In genomic region chr5:136353114-136353513, GRCm38 (mm10) we compare ENCODE assay signal across 15 mouse cellular contexts.
DNase-seq lines count a peak whose midpoint lies in the region; ATAC-seq lines count a peak whose summit lies in the region.
"Had no signal": no experiment of that assay in that cellular context is flagged by ENCODE, and none has a peak within 500 bp of the region (broad histone marks: within the 10 kb centered on the region; RNA-seq: fewer than 3 reads in every experiment).

No protein-coding gene starts in this region.

- no peak for ATAC-seq in kidney, embryonic 15.5 days (replicated peaks; ENCODE audit: low FRiP score)
- no peak for ATAC-seq in granulocyte monocyte progenitor cell, adult 5-6 weeks (replicated peaks; ENCODE audit: poor library complexity, severe bottlenecking)
- ATAC-seq: intestine, postnatal 0 days had no signal

- DNase-seq in kidney, adult 11 months, result no peak
- peak; percentile 85 for DNase-seq in brain, adult 2 months (ENCODE audit: low read depth, low spot score)
- peak; percentile 72 for DNase-seq in cerebellum, adult 9-10 months
- peak; percentile 48 for DNase-seq in mesoderm, embryonic 11.5 days (ENCODE audit: low read depth, low spot score)
- no peak for DNase-seq in right cerebral cortex, postnatal 4 days
- no peak for DNase-seq in gastrocnemius, adult 18-20 months (ENCODE audit: low spot score)
- DNase-seq: adrenal gland, adult 2 months; heart, adult 11 months; heart, postnatal 10 days; liver, embryonic 13.5 days; lung, postnatal 4 days had no signal

- peaks cover 54% of the 10 kb centered on the region for H3K36me3 ChIP-seq in kidney, embryonic 15.5 days

- no peak overlapping the region for H3K4me3 ChIP-seq in kidney, embryonic 15.5 days (replicated peaks)
- H3K4me3 ChIP-seq: layer of hippocampus, adult 2 months; liver, embryonic 13.5 days had no signal

- H3K4me2 ChIP-seq in kidney, embryonic 15.5 days, result no peak overlapping the region
- H3K4me2 ChIP-seq: liver, embryonic 13.5 days had no signal

- H3K9ac ChIP-seq in kidney, embryonic 15.5 days, result no peak overlapping the region
- H3K9ac ChIP-seq: liver, embryonic 13.5 days had no signal

- peaks cover 13% of the 10 kb centered on the region for H3K4me1 ChIP-seq in kidney, embryonic 15.5 days
- H3K4me1 ChIP-seq: liver, embryonic 13.5 days had no signal

- no peaks in the 10 kb centered on the region for H3K9me3 ChIP-seq in kidney, embryonic 15.5 days (replicated peaks)
- H3K9me3 ChIP-seq: liver, embryonic 13.5 days had no signal

- peak overlapping the region; percentile 25; the same call in 1 of the 2 replicates for H3K27ac ChIP-seq in kidney, embryonic 15.5 days
- H3K27ac ChIP-seq: layer of hippocampus, adult 2 months; liver, embryonic 13.5 days had no signal

- 36% methylated on average over 8 of the region's 8 CpGs for WGBS in kidney, embryonic 15.5 days

- no peaks in the 10 kb centered on the region for H3K27me3 ChIP-seq in kidney, embryonic 15.5 days
- H3K27me3 ChIP-seq: liver, embryonic 13.5 days had no signal

Comparison
In these comparisons a context has a peak if more than half of its experiments do, and no peak if none do; other contexts are left out.
1. DNase-seq: peak in brain, adult 2 months (single experiment), cerebellum, adult 9-10 months (single experiment) and mesoderm, embryonic 11.5 days (single experiment); none in kidney, adult 11 months (single experiment), right cerebral cortex, postnatal 4 days (single experiment) and gastrocnemius, adult 18-20 months (single experiment).